20 mouse cellular contexts compared by ENCODE assay signal in genomic region chr5:141730006-141730405, GRCm38 (mm10).
DNase-seq lines count a peak whose midpoint lies in the region; ATAC-seq and TF ChIP-seq lines count a peak whose summit lies in the region.
"Had no signal": no experiment of that assay in that cellular context is flagged by ENCODE, and none has a peak within 500 bp of the region (broad histone marks: within the 10 kb centered on the region; RNA-seq: fewer than 3 reads in every experiment).

No protein-coding gene starts in this region.

- H3K9ac ChIP-seq in hindbrain, embryonic 14.5 days, result no peak overlapping the region
- H3K9ac ChIP-seq in hindbrain, postnatal 0 days (replicated peaks; ENCODE audit: low read length), result no peak overlapping the region
- no peak overlapping the region for H3K9ac ChIP-seq in midbrain, embryonic 13.5 days (replicated peaks)
- H3K9ac ChIP-seq in midbrain, embryonic 16.5 days (ENCODE audit: low read depth, low read length), result no peak overlapping the region
- H3K9ac ChIP-seq: forebrain, embryonic 13.5 days; heart, embryonic 12.5 days; hindbrain, embryonic 12.5 days had no signal

- H3K4me3 ChIP-seq in cerebellum, adult 2 months (replicated peaks; ENCODE audit: insufficient read depth, low read depth, low read length), result no peak overlapping the region
- H3K4me3 ChIP-seq in hindbrain, embryonic 14.5 days (replicated peaks; ENCODE audit: low read length), result no peak overlapping the region
- no peak overlapping the region for H3K4me3 ChIP-seq in hindbrain, postnatal 0 days (ENCODE audit: low read length)
- no peak overlapping the region for H3K4me3 ChIP-seq in midbrain, embryonic 13.5 days (replicated peaks)
- H3K4me3 ChIP-seq in midbrain, embryonic 16.5 days (ENCODE audit: low read depth, low read length), result no peak overlapping the region
- H3K4me3 ChIP-seq: embryonic facial prominence, embryonic 10.5 days; forebrain, embryonic 13.5 days; gastrocnemius, adult 2 months; heart, embryonic 12.5 days; hindbrain, embryonic 12.5 days had no signal

- ATAC-seq in hindbrain, embryonic 14.5 days (ENCODE audit: low FRiP score), result no peak
- no peak for ATAC-seq in hindbrain, postnatal 0 days
- ATAC-seq in midbrain, embryonic 13.5 days, result no peak
- no peak for ATAC-seq in midbrain, embryonic 16.5 days
- ATAC-seq: activated CD4-positive, CD25-positive, alpha-beta regulatory T cell, adult 4 months; forebrain, embryonic 13.5 days; inflammation-experienced regulatory T-cells, adult 6 months; intestine, postnatal 0 days; Patski had no signal

- WGBS in cerebellum, adult 2 months, result 34% methylated on average over 4 of the region's 4 CpGs
- 40% methylated on average over 4 of the region's 4 CpGs for WGBS in hindbrain, embryonic 14.5 days
- 37% methylated on average over 4 of the region's 4 CpGs for WGBS in hindbrain, postnatal 0 days
- WGBS in midbrain, embryonic 13.5 days, result 40% methylated on average over 4 of the region's 4 CpGs
- 35% methylated on average over 4 of the region's 4 CpGs for WGBS in midbrain, embryonic 16.5 days

- peak; percentile 25 to 48 for DNase-seq in cerebellum, postnatal 25 days
- DNase-seq in cerebellum, adult 2 months, result no peak
- no peak for DNase-seq in hindbrain, embryonic 14.5 days (ENCODE audit: low spot score)
- DNase-seq in hindbrain, postnatal 0 days (ENCODE audit: low spot score), result no peak
- DNase-seq in embryo, embryonic 10 days (ENCODE audit: low spot score), result no peak
- DNase-seq: adrenal gland, postnatal 14 days; cerebellum, adult 8-10 months; gastrocnemius, adult 2 months; gastrocnemius, postnatal 25 days had no signal

- H3K36me3 ChIP-seq in hindbrain, embryonic 14.5 days (replicated peaks; ENCODE audit: control insufficient read depth, insufficient read depth), result no peaks in the 10 kb centered on the region
- no peaks in the 10 kb centered on the region for H3K36me3 ChIP-seq in hindbrain, postnatal 0 days (ENCODE audit: insufficient read depth, low read length)
- H3K36me3 ChIP-seq in midbrain, embryonic 13.5 days, result no peaks in the 10 kb centered on the region
- H3K36me3 ChIP-seq in midbrain, embryonic 16.5 days (ENCODE audit: control insufficient read depth, insufficient read depth, low read length), result no peaks in the 10 kb centered on the region
- H3K36me3 ChIP-seq: embryonic facial prominence, embryonic 10.5 days; heart, embryonic 12.5 days; hindbrain, embryonic 12.5 days had no signal

- H3K4me2 ChIP-seq in hindbrain, embryonic 14.5 days (replicated peaks), result no peak overlapping the region
- no peak overlapping the region for H3K4me2 ChIP-seq in hindbrain, postnatal 0 days (ENCODE audit: low read depth, low read length)
- no peak overlapping the region for H3K4me2 ChIP-seq in midbrain, embryonic 13.5 days (replicated peaks)
- H3K4me2 ChIP-seq in midbrain, embryonic 16.5 days (ENCODE audit: low read length), result no peak overlapping the region
- H3K4me2 ChIP-seq: forebrain, embryonic 13.5 days; heart, embryonic 12.5 days; hindbrain, embryonic 12.5 days had no signal

- H3K27me3 ChIP-seq in cerebellum, adult 2 months (ENCODE audit: control insufficient read depth, insufficient read depth, low read length), result no peaks in the 10 kb centered on the region
- no peaks in the 10 kb centered on the region for H3K27me3 ChIP-seq in hindbrain, embryonic 14.5 days (ENCODE audit: control insufficient read depth, insufficient read depth, low read length)
- no peaks in the 10 kb centered on the region for H3K27me3 ChIP-seq in hindbrain, postnatal 0 days (ENCODE audit: insufficient read depth, low read length)
- H3K27me3 ChIP-seq in midbrain, embryonic 13.5 days, result no peaks in the 10 kb centered on the region
- no peaks in the 10 kb centered on the region for H3K27me3 ChIP-seq in midbrain, embryonic 16.5 days (ENCODE audit: control insufficient read depth, insufficient read depth, low read depth, low read length)
- H3K27me3 ChIP-seq: CH12.LX; forebrain, embryonic 13.5 days; heart, embryonic 12.5 days; hindbrain, embryonic 12.5 days; Patski had no signal

- no peaks in the 10 kb centered on the region for H3K9me3 ChIP-seq in hindbrain, embryonic 14.5 days (ENCODE audit: control insufficient read depth, low read length)
- H3K9me3 ChIP-seq in hindbrain, postnatal 0 days (ENCODE audit: low read length), result no peaks in the 10 kb centered on the region
- H3K9me3 ChIP-seq in midbrain, embryonic 13.5 days, result no peaks in the 10 kb centered on the region
- no peaks in the 10 kb centered on the region; the same call in 1 of the 2 replicates for H3K9me3 ChIP-seq in midbrain, embryonic 16.5 days (replicated peaks; ENCODE audit: control insufficient read depth, low read length, poor library complexity, severe bottlenecking)
- H3K9me3 ChIP-seq: embryonic facial prominence, embryonic 10.5 days; hindbrain, embryonic 12.5 days had no signal

- no peak overlapping the region for H3K27ac ChIP-seq in cerebellum, adult 2 months (ENCODE audit: insufficient read depth, low read length)
- 0 out of 2 replicates have a peak overlapping the region, but pooled peaks have one; percentile 7 for H3K27ac ChIP-seq in hindbrain, embryonic 14.5 days
- H3K27ac ChIP-seq in hindbrain, postnatal 0 days, result no peak overlapping the region
- H3K27ac ChIP-seq in midbrain, embryonic 13.5 days, result peak overlapping the region; percentile 11; the same call in 1 of the 2 replicates
- no peak overlapping the region for H3K27ac ChIP-seq in midbrain, embryonic 16.5 days (ENCODE audit: low read length)
- H3K27ac ChIP-seq: embryonic facial prominence, embryonic 10.5 days; forebrain, embryonic 13.5 days; gastrocnemius, adult 2 months; hindbrain, embryonic 12.5 days had no signal

- TF ChIP-seq CTCF in cerebellum, adult 2 months (IDR thresholded peaks at IDR 0.05; ENCODE audit: borderline replicate concordance, insufficient read depth, low read depth, low read length), result no peak
- TF ChIP-seq CTCF in hindbrain, postnatal 0 days (IDR thresholded peaks at IDR 0.05; ENCODE audit: low read depth), result no peak

- TF ChIP-seq POLR2A in cerebellum, adult 2 months (IDR thresholded peaks at IDR 0.05; ENCODE audit: borderline replicate concordance, insufficient read depth, low read length), result no peak

- peaks cover 3% of the 10 kb centered on the region; the same call in 1 of the 2 replicates for H3K4me1 ChIP-seq in cerebellum, adult 2 months (ENCODE audit: control insufficient read depth, insufficient read depth, low read length)
- no peaks in the 10 kb centered on the region for H3K4me1 ChIP-seq in hindbrain, embryonic 14.5 days (replicated peaks; ENCODE audit: control insufficient read depth, insufficient read depth, low read length)
- H3K4me1 ChIP-seq in hindbrain, postnatal 0 days (ENCODE audit: insufficient read depth, low read length), result no peaks in the 10 kb centered on the region
- H3K4me1 ChIP-seq in midbrain, embryonic 13.5 days (replicated peaks), result peaks cover 10% of the 10 kb centered on the region; the same call in 1 of the 2 replicates
- H3K4me1 ChIP-seq in midbrain, embryonic 16.5 days (ENCODE audit: control insufficient read depth, insufficient read depth, low read length), result 0 out of 2 replicates have a peak, but pooled peaks cover 4% of the 10 kb centered on the region
- H3K4me1 ChIP-seq: forebrain, embryonic 13.5 days; heart, embryonic 12.5 days had no signal

Comparison
In these comparisons a context has a peak if more than half of its experiments do, and no peak if none do; other contexts are left out.
1. DNase-seq: peak in cerebellum, postnatal 25 days (2 of 2); none in cerebellum, adult 2 months (0 of 2), hindbrain, embryonic 14.5 days (single experiment), hindbrain, postnatal 0 days (single experiment) and embryo, embryonic 10 days (single experiment).
2. H3K27ac ChIP-seq: peak in hindbrain, embryonic 14.5 days (single experiment) and midbrain, embryonic 13.5 days (single experiment); none in cerebellum, adult 2 months (single experiment), hindbrain, postnatal 0 days (single experiment) and midbrain, embryonic 16.5 days (single experiment).